Mouse (Mus musculus) heart, embryonic 14.5 days (tissue): Measurements from ENCODE around the gene Arl8a. TPM values are rescaled to one million over a fixed set of nuclear protein-coding genes. Genes with fewer than 3 reads are reported as not detected.
"Not testable (repeated sequence)": the region's sequence is repeated elsewhere in the genome, so short reads cannot be mapped to it uniquely, and the experiment has no call there.

Source experiments
- ATAC-seq: fragments of 200-750 bp; cut with Nextera tagmentation; 2 replicates; pipeline ENCODE4 v1.8.0; 2017; ENCODE audit warnings: low read depth, moderate TSS enrichment; ENCODE audit not compliant: insufficient number of reproducible peaks, insufficient read depth, low FRiP score
- H3K27ac ChIP-seq, 2 experiments: fragments of 200-500 bp in 1 of 2; fragments of 300-500 bp in 1 of 2; sonication (generic) in 1 of 2; replicated peaks in 1 of 2; 2 replicates each; pipeline ENCODE4 v1.5.1; 2012 to 2014; ENCODE audit warnings: low read depth in 2 of 2, low read length in 2 of 2, control low read depth in 1 of 2, mild to moderate bottlenecking in 1 of 2, mixed read lengths in 1 of 2; ENCODE audit not compliant: control insufficient read depth in 1 of 2, insufficient read depth in 1 of 2
- H3K27me3 ChIP-seq: fragments of 300-500 bp; sonication (generic); 2 replicates; pipeline ENCODE4 v1.6.1; 2014; ENCODE audit warnings: mild to moderate bottlenecking, low read length, control low read depth; ENCODE audit not compliant: control insufficient read depth, insufficient read depth
- H3K36me3 ChIP-seq: fragments of 300-500 bp; sonication (generic); 2 replicates; pipeline ENCODE4 v1.6.1; 2014; ENCODE audit warnings: mild to moderate bottlenecking, control low read depth, low read length, mixed read lengths; ENCODE audit not compliant: control insufficient read depth, insufficient read depth
- H3K4me1 ChIP-seq, 2 experiments: fragments of 200-500 bp in 1 of 2; fragments of 300-500 bp in 1 of 2; sonication (generic) in 1 of 2; 2 replicates each; pipeline ENCODE4 v1.6.1; 2012 to 2014; ENCODE audit warnings: low read length in 2 of 2, control low read depth in 1 of 2, mixed read lengths in 1 of 2; ENCODE audit not compliant: control insufficient read depth in 2 of 2, insufficient read depth in 2 of 2
- H3K4me2 ChIP-seq: fragments of 300-500 bp; sonication (generic); 2 replicates; pipeline ENCODE4 v1.6.1; 2014; ENCODE audit warnings: mild to moderate bottlenecking, low read length
- H3K4me3 ChIP-seq, 2 experiments: fragments of 200-500 bp in 1 of 2; fragments of 300-500 bp in 1 of 2; sonication (generic) in 1 of 2; 2 replicates each; pipeline ENCODE4 v1.5.1; 2012 to 2014; ENCODE audit warnings: low read length in 2 of 2, mild to moderate bottlenecking in 2 of 2, control low read depth in 1 of 2, low read depth in 1 of 2, moderate library complexity in 1 of 2; ENCODE audit not compliant: control insufficient read depth in 1 of 2, insufficient read depth in 1 of 2
- H3K9ac ChIP-seq: fragments of 300-500 bp; sonication (generic); 2 replicates; pipeline ENCODE4 v1.6.1; 2014; ENCODE audit warnings: mild to moderate bottlenecking, low read length
- H3K9me3 ChIP-seq: fragments of 300-500 bp; sonication (generic); 2 replicates; pipeline ENCODE4 v1.6.1; 2016; ENCODE audit warnings: low read length, control low read depth; ENCODE audit not compliant: control insufficient read depth
- WGBS: fragments of 180-500 bp; shearing (Covaris S2); extraction: QIAGEN DNeasy Blood & Tissue Kit; methylation state at CpG from one replicate; pipeline ENCODE4 v1.1.7; 2014; 5-methylcytosine and 5-hydroxymethylcytosine counted together
- polyA plus RNA-seq: library from polyadenylated mRNA; unstranded; fragments of >200 nt; fragmentation: Nextera tagmentation; extraction: Ambion mirVana; gene quantifications from 2 replicates; pipeline ENCODE4 v1.2.1, GENCODE M21; 2014

Arl8a gene
- polyA plus RNA-seq, 1 experiment from 2014 or later = 37.2 TPM

- H3K4me2 ChIP-seq, H3K9me3 ChIP-seq, H3K27ac ChIP-seq, ATAC-seq, H3K9ac ChIP-seq, H3K4me3 ChIP-seq, H3K36me3 ChIP-seq: not testable (repeated sequence)
- peaks cover 33% of the 10 kb centered on the region for H3K27me3 ChIP-seq
- peaks cover 10 to 12% of the 10 kb centered on the region in 2 experiments; a peak in 2 of 4 replicates for H3K4me1 ChIP-seq
- WGBS = 47% methylated on average over 2 of the region's 2 CpGs
Observed at GRCm38 (mm10) chr1:135187016-135187415, 40.4 kb downstream of the Arl8a start.

- 45% methylated on average over 3 of the region's 3 CpGs for WGBS
- Histone ChIP-seq H3K9ac (no peak overlapping the region), H3K27ac (no peak overlapping the region), H3K36me3 (no peaks in the 10 kb centered on the region), H3K4me1 (peaks cover 3 to 6% of the 10 kb centered on the region in 2 experiments; a peak in 2 of 4 replicates), H3K27me3 (peaks cover 23% of the 10 kb centered on the region), H3K4me2 (no peak overlapping the region), H3K4me3 (no peak overlapping the region), H3K9me3 (no peaks in the 10 kb centered on the region)
- no peak for ATAC-seq
Observed at GRCm38 (mm10) chr1:135188197-135188596, 41.6 kb downstream of the Arl8a start.

GRCm38 (mm10) chr1:135189186-135189585 lies 42.6 kb downstream of the Arl8a start:
- H3K36me3 ChIP-seq = no peaks in the 10 kb centered on the region
- H3K27me3 ChIP-seq = peaks cover 18% of the 10 kb centered on the region
- WGBS = 88% methylated on average over 4 of the region's 4 CpGs

GRCm38 (mm10) chr1:135194335-135194734 lies 47.7 kb downstream of the Arl8a start:
- not testable (repeated sequence) for H3K4me2 ChIP-seq, H3K9me3 ChIP-seq, H3K36me3 ChIP-seq, H3K4me1 ChIP-seq, ATAC-seq, H3K4me3 ChIP-seq, H3K27me3 ChIP-seq, H3K27ac ChIP-seq, H3K9ac ChIP-seq
- 79% methylated on average over 5 of the region's 5 CpGs for WGBS

More at GRCm38 (mm10) chr1:135189186-135189585, 42.6 kb downstream of the Arl8a start:
- H3K4me2 ChIP-seq = no peak overlapping the region
- no peak overlapping the region for H3K27ac ChIP-seq
- H3K9me3 ChIP-seq = no peaks in the 10 kb centered on the region
- H3K9ac ChIP-seq = no peak overlapping the region
- no peaks in the 10 kb centered on the region for H3K4me1 ChIP-seq
- no peak for ATAC-seq
- H3K4me3 ChIP-seq = no peak overlapping the region

- WGBS = 72% methylated on average over 6 of the region's 6 CpGs
- Histone ChIP-seq H3K27me3 (peaks cover 7% of the 10 kb centered on the region; the same call in 1 of the 2 replicates), H3K9me3 (no peaks in the 10 kb centered on the region), H3K9ac (no peak overlapping the region), H3K36me3 (no peaks in the 10 kb centered on the region), H3K4me3 (no peak overlapping the region), H3K27ac (no peak overlapping the region), H3K4me2 (no peak overlapping the region), H3K4me1 (peaks cover 9% of the 10 kb centered on the region in 2 experiments)
- ATAC-seq = no peak; the same call in 1 of the 2 replicates
Observed at GRCm38 (mm10) chr1:135195907-135196440, 49.4 kb downstream of the Arl8a start.

GRCm38 (mm10) chr1:135198412-135198811 lies 51.8 kb downstream of the Arl8a start:
- ATAC-seq = no peak
- H3K4me3 ChIP-seq = no peak overlapping the region
- H3K9ac ChIP-seq = no peak overlapping the region
- H3K27me3 ChIP-seq = peaks cover 16% of the 10 kb centered on the region
- H3K36me3 ChIP-seq = no peaks in the 10 kb centered on the region
- peaks cover 9% of the 10 kb centered on the region in 2 experiments for H3K4me1 ChIP-seq
- H3K27ac ChIP-seq = no peak overlapping the region
- H3K9me3 ChIP-seq = no peaks in the 10 kb centered on the region
- H3K4me2 ChIP-seq = no peak overlapping the region
- WGBS = 51% methylated on average over 5 of the region's 5 CpGs

- peak overlapping the region; percentile 30 for H3K9ac ChIP-seq
- no peak overlapping the region for H3K27ac ChIP-seq
- no peaks in the 10 kb centered on the region for H3K36me3 ChIP-seq
Observed at GRCm38 (mm10) chr1:135199014-135199819, 52.6 kb downstream of the Arl8a start.

More at GRCm38 (mm10) chr1:135199014-135199819, 52.6 kb downstream of the Arl8a start:
- peak; percentile 23; the same call in 1 of the 2 replicates for ATAC-seq
- Histone ChIP-seq H3K9me3 (no peaks in the 10 kb centered on the region), H3K27me3 (peaks cover 16% of the 10 kb centered on the region), H3K4me3 (no peak overlapping the region; a peak in 1 of 4 replicates), H3K4me1 (peaks cover 9% of the 10 kb centered on the region in 2 experiments), H3K4me2 (peak overlapping the region; percentile 51)
- WGBS = 5% methylated on average over 21 of the region's 21 CpGs
